Mouse (Mus musculus): ENCODE data around the gene Mlc1. TPM values are rescaled to one million over a fixed set of nuclear protein-coding genes. Genes with fewer than 3 reads are reported as not detected.

Gene Mlc1
- polyA plus RNA-seq (2017; shearing (Covaris generic)) = not detected

- no peak for ATAC-seq
Measured at GRCm38 (mm10) chr15:88978281-88979137, at the start of gene Mlc1. Gene Mlc1, minus strand, starts transcription at chr15:88979007.

- no peak for ATAC-seq
Measured at GRCm38 (mm10) chr15:89020492-89020891, 41.7 kb upstream of the Mlc1 start.

GRCm38 (mm10) chr15:89020085-89020484 is 41.3 kb upstream of the Mlc1 start:
- ATAC-seq = no peak

GRCm38 (mm10) chr15:89016722-89017121 is 37.9 kb upstream of the Mlc1 start:
- ATAC-seq = no peak

DNA sequence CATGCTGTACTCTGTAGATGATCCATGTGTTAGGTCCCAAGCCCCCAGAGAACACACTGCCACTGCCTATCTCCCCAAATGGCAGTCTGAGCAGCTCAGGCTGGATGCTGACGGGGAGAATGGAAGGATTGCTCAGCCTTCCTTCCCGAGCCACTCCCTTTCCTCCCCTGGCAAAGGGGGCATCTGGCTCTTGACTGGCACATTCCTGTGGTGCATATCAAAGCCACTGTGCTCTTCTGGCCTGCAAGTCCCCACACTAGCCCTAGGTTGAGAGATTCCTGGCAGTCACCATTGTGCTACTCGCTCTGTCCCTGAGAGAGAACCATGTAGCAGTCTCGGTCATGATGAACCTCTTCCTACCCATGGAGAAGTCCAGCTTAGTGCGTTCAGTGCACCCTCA is 29.0 kb upstream of the Mlc1 start:
- no peak for ATAC-seq

DNA sequence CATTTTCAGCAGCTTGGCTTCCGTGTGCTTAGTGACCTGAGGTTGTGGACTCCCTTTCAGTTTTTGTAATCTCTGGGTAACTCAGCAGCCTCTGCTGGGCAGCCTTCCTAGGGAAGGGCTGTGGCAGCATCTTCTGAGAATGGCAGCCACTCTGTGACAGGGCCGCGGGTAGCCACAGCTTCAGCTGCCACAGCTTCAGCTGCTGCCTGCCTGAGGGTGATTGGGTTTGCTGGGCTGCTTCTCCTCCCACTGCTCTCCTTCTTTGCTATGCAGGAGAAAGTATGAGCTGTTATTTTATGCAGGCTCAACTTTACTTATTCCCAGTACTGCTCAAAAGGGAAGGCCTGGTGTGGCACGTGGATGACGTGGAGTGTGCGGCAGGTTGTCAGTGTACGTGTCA is 28.2 kb upstream of the Mlc1 start:
- no peak for ATAC-seq

- no peak for ATAC-seq
Measured at GRCm38 (mm10) chr15:89001245-89001644, 22.4 kb upstream of the Mlc1 start.

- no peak for ATAC-seq
Measured at GRCm38 (mm10) chr15:89000367-89000766, 21.6 kb upstream of the Mlc1 start.

- ATAC-seq = no peak
Measured at GRCm38 (mm10) chr15:88999124-88999523, 20.3 kb upstream of the Mlc1 start.

DNA sequence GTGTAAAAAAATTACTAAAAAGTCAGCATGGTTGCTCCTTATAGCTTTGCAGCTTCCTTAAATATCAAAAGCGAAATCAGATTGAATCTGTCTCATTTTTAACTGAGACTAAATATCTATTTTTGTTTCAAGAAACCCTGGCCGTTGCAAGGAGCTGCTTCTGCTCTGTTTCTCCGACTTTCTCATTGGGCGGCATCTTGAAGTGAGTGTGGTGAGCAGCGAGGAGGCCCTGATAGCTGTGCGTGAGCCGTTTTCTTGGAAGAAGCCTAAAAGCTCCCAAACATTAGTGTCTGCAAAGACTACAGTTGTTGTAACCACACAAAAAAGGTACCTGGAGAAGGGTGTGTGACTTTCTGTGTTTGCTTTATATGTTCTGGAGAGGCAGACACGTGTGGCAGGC is 19.8 kb upstream of the Mlc1 start:
- ATAC-seq = no peak

DNA sequence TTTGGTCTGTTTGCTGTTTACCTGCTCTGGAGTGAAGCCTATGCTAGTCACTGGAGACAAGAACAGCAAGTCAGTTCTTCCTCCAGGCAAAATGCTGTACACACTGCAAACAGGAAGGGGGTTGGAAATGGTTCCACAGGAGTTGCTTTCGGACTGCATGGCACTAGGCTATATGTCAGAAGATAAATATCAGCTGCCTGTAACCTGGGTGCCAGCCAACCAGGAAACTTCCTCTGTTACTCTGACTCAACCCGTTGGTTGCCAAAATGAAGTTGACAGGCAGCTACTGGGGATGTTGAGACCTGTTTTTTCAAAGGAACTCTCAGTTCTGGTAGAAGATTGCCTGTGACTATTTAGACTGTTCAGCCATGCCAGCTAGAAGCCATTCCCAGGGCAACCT is 10.4 kb upstream of the Mlc1 start:
- ATAC-seq = no peak

DNA sequence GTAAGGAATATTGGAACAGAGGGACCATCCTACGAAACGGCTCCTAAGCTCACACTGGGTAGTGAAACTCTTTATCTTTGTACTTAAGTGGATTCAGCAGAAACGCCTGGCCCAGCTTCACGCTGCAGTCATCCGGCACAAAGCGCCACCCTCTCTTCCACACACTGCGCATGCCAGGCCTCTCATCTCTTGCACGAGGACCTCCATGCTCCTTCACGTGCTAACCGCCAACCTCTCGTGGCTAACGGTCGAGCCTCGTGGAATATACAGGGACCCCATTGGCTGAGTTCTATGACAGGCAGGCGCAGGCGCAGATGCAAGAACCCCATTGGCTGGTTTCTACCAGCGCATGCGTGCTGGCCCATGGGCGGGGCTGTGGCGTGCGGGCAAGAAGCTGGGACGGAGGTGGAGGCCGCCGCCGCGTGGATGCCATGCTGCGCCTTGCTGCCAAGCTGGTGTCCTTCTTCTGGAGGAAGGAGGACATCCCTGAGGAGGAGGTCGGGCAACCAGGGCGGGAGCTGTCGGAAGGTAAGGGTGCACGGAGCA is 3.8 kb upstream of the Mlc1 start, which contains the start of gene Mov10l1:
Gene Mov10l1 (plus strand): TSS at position 376 of the 546 bp plus-strand sequence.
- no peak for ATAC-seq

GRCm38 (mm10) chr15:88979138-88979446 is 285 bp upstream of the Mlc1 start:
- ATAC-seq = no peak

DNA sequence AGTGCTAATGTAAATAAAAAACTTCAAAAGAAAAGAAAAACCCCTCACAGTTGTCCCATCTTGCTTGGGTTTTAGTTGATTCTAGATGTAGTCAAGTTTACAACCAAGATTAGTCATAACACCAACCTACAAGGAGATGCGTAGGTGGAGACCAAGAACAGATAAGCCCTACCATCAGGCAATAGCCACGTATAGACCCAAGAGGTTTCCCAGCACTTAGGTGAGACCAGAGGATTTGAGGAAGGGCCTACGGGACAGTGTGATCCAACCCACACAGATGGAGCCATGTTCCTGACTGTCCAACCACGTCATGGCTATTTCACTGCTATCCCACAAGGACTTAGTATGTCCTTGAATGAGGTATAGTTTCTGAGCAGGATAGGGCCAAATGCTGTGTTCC is 6.5 kb downstream of the Mlc1 start:
- ATAC-seq = no peak

DNA sequence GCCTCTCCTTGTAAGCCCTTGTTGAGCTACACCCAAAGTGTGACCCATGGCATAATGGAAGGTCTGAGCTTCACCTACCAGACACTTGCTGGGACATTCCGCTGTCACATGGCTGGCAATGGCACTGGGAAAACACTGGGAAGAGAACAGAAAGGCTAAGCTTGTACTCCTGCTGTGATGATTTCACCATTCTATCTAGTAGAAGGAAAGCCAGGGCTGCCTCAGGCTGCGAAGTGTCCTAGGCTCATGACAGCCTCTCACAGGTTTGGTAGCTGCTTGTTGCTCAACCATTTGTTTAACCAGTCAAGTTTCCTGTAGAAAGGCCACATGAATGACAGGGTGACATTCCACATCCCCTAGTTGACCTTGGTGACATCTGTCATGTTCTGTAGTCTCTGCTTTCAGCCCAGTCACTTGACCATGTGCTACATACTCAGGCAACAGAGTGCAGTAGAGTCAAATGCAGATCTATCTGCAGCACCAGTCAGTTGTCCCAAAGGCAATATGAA is 14.7 kb downstream of the Mlc1 start:
- ATAC-seq = no peak

DNA sequence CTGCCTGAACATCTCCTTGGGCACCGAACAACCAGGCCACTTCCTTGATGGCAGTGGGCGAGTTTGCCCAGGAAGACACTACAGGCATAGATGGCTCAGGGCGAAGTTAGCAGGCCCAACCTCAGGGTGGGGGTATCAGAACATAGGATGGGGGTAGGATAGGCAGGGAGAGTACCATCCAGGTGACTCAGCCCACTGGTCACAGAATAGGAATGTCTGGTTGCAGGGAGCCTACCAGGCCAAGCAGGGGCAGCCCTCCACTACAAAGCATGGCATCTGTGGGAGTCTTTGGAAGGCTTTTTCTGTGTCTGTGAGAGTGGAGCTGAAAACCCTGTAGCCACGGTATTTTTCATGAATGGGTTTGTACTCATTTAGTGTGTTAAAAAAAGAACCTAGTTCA is 21.3 kb downstream of the Mlc1 start:
- no peak for ATAC-seq

DNA sequence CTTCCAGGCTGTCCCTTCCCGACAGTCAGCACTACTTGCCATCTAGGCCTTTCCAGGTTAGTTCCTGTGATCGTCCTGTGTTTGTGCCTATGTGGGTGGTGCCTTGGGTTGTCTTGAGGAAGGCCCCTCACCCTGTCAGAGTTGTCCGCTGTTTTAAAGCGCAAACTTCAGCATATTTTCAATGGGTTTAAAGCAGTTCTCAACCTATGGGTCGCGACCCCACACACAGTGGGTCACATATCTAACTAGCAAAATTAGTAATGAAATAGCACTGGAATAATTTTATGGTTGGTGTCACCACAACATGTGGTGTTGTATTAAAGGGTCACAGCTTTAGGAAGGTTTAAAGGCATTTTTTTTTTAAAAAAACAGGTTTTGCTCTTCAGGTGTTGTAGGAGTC is 23.5 kb downstream of the Mlc1 start:
- ATAC-seq = no peak

- ATAC-seq = no peak
Measured at GRCm38 (mm10) chr15:88954368-88955072, 24.3 kb downstream of the Mlc1 start, which contains the start of gene Ttll8. Gene Ttll8, minus strand, starts transcription at chr15:88954418.

- ATAC-seq = no peak
Measured at GRCm38 (mm10) chr15:88951246-88951645, 27.6 kb downstream of the Mlc1 start.

- no peak for ATAC-seq
Measured at GRCm38 (mm10) chr15:88946851-88947250, 32.0 kb downstream of the Mlc1 start.

- ATAC-seq = no peak
Measured at GRCm38 (mm10) chr15:88943896-88944551, 34.8 kb downstream of the Mlc1 start.

- no peak for ATAC-seq
Measured at GRCm38 (mm10) chr15:88942783-88943182, 36.0 kb downstream of the Mlc1 start.

GRCm38 (mm10) chr15:88937291-88937650 is 41.5 kb downstream of the Mlc1 start:
- no peak for ATAC-seq

Data from activated CD4-positive, CD25-positive, alpha-beta regulatory T cell, adult 4 months (primary cell).